Mouse (Mus musculus): ENCODE data around the gene Cx3cr1.

DNA sequence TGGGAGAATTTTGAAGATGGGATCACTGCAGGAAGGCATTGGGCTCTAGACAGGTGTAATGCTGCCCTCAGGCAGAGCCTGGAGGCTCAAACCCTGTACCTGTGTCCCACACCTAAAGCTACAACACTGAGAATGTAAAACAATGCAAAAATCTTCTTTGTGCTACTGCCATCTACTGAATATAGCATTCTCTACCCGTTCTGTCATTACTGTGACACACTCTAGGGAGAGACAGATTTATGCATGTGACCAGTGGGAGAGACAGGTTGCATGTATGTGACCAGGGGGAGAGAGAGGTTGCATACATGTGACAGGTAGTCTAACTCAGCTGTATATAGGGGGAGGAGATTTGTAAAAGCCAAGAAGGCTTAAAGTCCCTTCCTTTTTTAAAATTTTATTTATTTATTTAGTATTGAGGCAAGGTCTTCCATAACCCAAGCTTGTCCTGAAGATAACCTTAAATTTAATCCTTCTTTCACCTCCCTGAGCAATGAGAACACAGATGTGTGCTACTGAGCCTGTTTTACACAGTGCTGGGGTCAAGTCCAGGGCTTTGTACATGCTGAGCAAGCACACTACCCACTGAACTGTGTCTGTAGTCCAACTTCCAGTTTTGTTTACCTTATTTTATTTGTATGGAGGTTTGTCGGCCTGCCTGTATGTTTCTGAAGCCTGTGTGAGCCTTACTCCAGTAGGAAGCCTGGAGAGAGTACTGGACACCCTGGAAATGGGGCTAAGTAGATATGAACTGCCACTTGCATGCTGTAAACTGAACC, 216.4 kb downstream of the Cx3cr1 start:
- TF ChIP-seq POLR2A (IDR thresholded peaks at IDR 0.05; ENCODE audit: control insufficient read depth, extremely low read depth, insufficient read depth, low read length, poor library complexity), result no peak
- TF ChIP-seq CTCF (IDR thresholded peaks at IDR 0.05; ENCODE audit: borderline replicate concordance, control insufficient read depth, extremely low read depth, insufficient read depth, low read length, poor library complexity), result no peak
